Mouse (Mus musculus) embryonic facial prominence, embryonic 10.5 days (tissue): ENCODE results near the gene Akap13. TPM values are rescaled to one million over a fixed set of nuclear protein-coding genes. Genes with fewer than 3 reads are reported as not detected.

Experiments
- DNase-seq: peaks from one replicate; pipeline ENCODE4 v3.0.0-alpha.2; 2017; ENCODE audit warnings: low spot score
- H3K27ac ChIP-seq: fragments of 300-500 bp; sonication (generic); replicated peaks from 2 replicates; pipeline ENCODE4 v1.5.1; 2016; ENCODE audit warnings: mild to moderate bottlenecking
- H3K27me3 ChIP-seq: fragments of 300-500 bp; sonication (generic); replicated peaks from 2 replicates; pipeline ENCODE4 v1.6.1; 2016; ENCODE audit warnings: low read depth, mild to moderate bottlenecking; ENCODE audit not compliant: poor library complexity, severe bottlenecking
- H3K36me3 ChIP-seq: fragments of 300-500 bp; sonication (generic); replicated peaks from 2 replicates; pipeline ENCODE4 v1.6.1; 2016; ENCODE audit warnings: mild to moderate bottlenecking, moderate library complexity
- H3K4me1 ChIP-seq: fragments of 300-500 bp; sonication (generic); 2 replicates; pipeline ENCODE4 v1.6.1; 2016
- H3K4me3 ChIP-seq: fragments of 300-500 bp; sonication (generic); 2 replicates; pipeline ENCODE4 v1.5.1; 2016; ENCODE audit warnings: mild to moderate bottlenecking, moderate library complexity
- H3K9me3 ChIP-seq: fragments of 300-500 bp; sonication (generic); 2 replicates; pipeline ENCODE4 v1.6.1; 2016; ENCODE audit warnings: mild to moderate bottlenecking
- WGBS: fragments of 180-500 bp; shearing (Covaris S2); methylation state at CpG from one replicate; pipeline ENCODE4 v1.1.7; 2016; 5-methylcytosine and 5-hydroxymethylcytosine counted together
- polyA plus RNA-seq: library from polyadenylated mRNA; unstranded; fragments of >200 nt; fragmentation: Nextera tagmentation; extraction: Ambion mirVana; gene quantifications from 2 replicates; pipeline ENCODE4 v1.2.1, GENCODE M21; 2016

The Akap13 gene
- polyA plus RNA-seq, 1 experiment from 2014 or later: 37.6 TPM

DNA sequence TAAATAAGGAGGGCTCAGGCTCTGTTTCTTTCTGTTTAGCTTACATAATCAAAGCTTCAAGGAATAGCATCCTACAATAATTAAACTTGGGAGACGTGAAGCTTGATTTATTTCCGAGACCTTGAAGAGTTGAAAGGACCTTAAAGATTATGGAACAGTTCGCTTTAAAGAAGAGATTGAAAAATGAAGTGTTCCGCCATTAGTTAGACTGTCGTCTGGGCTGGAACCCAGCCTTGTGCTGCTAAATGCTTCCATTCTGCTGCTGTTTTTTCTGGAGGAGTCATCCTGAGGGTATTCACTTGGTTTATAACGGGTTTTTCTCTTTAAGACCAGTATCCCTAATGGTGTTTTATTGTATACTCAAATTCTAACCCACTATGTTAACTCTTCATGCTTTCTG, 164.5 kb downstream of the Akap13 start:
- no peak overlapping the region for H3K27ac ChIP-seq
- 91% methylated on average over 6 of the region's 6 CpGs for WGBS

DNA sequence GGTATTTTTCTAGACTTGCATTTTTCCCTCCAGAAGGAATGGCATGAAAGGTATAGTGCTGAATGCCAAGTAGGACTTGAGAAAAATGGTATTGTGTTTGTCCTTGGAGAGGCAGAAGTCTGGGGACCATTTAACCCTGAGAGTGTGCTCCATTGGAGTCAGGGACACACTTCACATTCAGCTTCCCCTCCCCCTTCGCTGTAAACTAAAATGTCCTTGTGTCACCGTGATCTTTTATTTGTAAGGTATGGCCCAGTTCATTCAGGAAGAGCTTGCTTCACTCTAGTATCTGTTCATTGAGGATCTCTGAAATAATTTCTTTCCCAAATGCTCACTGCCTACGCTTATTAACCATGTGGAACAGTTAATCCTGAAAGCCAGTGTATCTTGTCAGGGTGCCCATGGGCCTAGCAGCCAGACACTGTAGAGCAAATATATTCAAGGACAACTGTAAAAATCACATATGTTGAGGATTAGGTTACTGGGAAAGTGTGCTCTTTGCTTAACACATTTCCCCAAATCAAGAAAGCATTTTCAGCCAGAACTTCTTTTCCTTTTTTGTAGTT, 165.1 kb downstream of the Akap13 start:
- Histone ChIP-seq H3K9me3 (no peaks in the 10 kb centered on the region), H3K4me1 (no peaks in the 10 kb centered on the region), H3K4me3 (no peak overlapping the region), H3K27ac (no peak overlapping the region), H3K27me3 (no peaks in the 10 kb centered on the region), H3K36me3 (peaks cover 22% of the 10 kb centered on the region)
- DNase-seq: no peak
- 88% methylated on average over 3 of the region's 3 CpGs for WGBS

More for the DNA sequence above, 164.5 kb downstream of the Akap13 start:
- Histone ChIP-seq H3K9me3 (no peaks in the 10 kb centered on the region), H3K4me3 (no peak overlapping the region), H3K27me3 (no peaks in the 10 kb centered on the region), H3K36me3 (peaks cover 27% of the 10 kb centered on the region), H3K4me1 (no peaks in the 10 kb centered on the region)
- no peak for DNase-seq

DNA sequence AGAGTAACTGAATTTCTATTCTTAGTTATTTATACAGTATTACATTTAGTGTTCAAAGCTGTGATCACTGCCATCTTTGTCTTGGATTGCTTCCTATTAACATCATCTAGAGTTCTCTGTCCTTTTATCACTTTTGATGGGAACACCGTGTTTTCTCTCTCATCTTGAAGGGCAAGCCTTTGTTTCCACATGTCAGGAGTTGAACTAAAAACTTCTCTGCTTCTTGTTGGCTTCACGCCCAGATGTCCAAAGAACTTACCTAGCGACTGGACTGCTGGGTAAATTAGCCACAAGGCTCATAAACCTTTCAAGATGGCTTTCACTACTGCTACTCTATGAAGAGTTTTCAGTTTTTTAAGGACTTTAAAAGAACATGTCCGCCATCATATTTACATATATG, 165.6 kb downstream of the Akap13 start:
- WGBS: 91% methylated on average over 4 of the region's 4 CpGs
- no peak for DNase-seq
- Histone ChIP-seq H3K4me1 (no peaks in the 10 kb centered on the region), H3K36me3 (peaks cover 24% of the 10 kb centered on the region), H3K9me3 (no peaks in the 10 kb centered on the region), H3K27ac (no peak overlapping the region), H3K4me3 (no peak overlapping the region), H3K27me3 (no peaks in the 10 kb centered on the region)

DNA sequence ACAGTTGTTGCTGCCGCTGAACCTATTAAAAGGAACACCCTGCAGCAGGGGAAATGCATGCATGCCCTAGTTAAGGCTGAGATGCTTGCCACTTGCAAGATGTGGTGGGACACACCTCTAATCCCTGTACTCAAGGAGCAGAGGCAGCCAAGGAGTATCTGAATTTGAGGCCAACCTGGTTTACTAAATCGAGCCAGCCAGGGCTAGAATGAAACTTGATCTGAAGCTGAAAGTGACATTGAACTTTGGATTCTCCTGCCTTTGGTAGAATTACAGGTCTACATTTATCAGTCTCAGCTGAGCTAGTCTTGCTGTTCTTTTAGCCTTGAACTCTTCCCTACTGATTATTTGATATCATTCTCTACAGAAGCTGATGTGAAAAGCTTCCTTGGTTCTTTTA, 172.5 kb downstream of the Akap13 start:
- Histone ChIP-seq H3K4me3 (no peak overlapping the region), H3K27me3 (no peaks in the 10 kb centered on the region), H3K27ac (no peak overlapping the region), H3K4me1 (peaks cover 6% of the 10 kb centered on the region), H3K36me3 (peaks cover 5% of the 10 kb centered on the region; the same call in 1 of the 2 replicates), H3K9me3 (no peaks in the 10 kb centered on the region)
- WGBS: 66% methylated on average over 2 of the region's 2 CpGs
- DNase-seq: no peak

DNA sequence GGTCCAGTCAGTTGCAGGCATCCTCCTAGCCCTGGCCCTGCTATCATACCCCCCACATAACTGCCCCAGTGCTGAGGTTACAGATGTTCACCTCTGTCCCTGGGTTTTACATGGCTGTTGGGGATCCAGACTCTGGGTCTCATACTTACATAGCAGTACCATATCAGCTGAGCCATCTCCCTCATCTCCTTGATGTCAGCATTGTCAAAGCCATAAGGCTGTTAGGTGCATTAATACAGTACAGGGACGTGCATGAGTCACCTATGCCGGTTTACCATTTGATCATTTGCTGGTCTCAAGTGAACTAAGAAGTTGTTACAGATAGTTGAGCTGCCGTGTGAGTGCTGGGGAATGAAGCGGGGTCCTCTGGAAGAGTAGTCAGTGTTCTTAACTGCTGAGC, 174.3 kb downstream of the Akap13 start:
- Histone ChIP-seq H3K4me3 (no peak overlapping the region), H3K36me3 (peaks cover 5% of the 10 kb centered on the region; the same call in 1 of the 2 replicates), H3K4me1 (peaks cover 16% of the 10 kb centered on the region), H3K9me3 (no peaks in the 10 kb centered on the region), H3K27me3 (no peaks in the 10 kb centered on the region), H3K27ac (no peak overlapping the region)
- WGBS: 91% methylated on average over 4 of the region's 4 CpGs
- DNase-seq: no peak

DNA sequence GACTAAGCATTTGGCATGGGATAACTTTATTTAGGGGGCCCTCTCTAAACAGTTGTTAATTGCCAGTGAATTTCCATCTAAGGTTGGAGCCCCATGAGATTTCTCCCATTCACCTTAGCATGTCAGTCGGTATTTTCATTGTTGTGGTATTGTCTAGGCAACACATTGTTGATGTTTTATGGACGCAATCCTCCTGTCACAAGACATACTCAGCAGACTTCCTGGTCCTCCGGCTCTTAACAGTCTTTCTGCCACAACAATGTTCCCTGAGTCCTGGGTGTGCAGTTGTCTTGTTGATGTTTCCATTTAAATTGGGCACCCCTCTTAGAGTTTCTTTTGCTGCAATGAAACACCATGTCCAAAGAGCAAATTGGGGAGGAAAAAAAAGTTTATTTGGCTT, 177.6 kb downstream of the Akap13 start:
- Histone ChIP-seq H3K9me3 (no peaks in the 10 kb centered on the region), H3K4me1 (peaks cover 10% of the 10 kb centered on the region), H3K27me3 (no peaks in the 10 kb centered on the region), H3K27ac (no peak overlapping the region), H3K36me3 (no peaks in the 10 kb centered on the region), H3K4me3 (no peak overlapping the region)
- WGBS: 79% methylated on average over 3 of the region's 3 CpGs
- DNase-seq: no peak

DNA sequence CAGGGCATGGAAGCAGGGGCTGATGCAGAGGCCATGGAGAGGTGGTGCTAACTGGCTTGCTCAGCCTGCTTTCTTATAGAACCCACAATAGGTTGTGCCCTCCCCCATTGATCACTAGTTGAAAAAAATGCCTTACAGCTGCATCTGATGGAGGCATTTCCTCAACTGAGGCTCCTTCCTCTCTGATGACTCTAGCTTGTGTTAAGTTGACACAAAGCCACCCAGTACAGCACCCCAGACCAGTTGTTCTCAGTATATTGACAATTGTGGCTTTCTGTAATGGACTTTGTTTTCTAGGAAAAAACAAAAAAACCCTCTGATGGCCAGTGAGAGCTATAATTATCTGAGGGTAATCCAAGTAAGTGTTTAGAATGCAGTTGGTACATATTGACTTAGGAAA, 178.1 kb downstream of the Akap13 start:
- peaks cover 10% of the 10 kb centered on the region for H3K4me1 ChIP-seq
- H3K27ac ChIP-seq: no peak overlapping the region
- no peaks in the 10 kb centered on the region for H3K9me3 ChIP-seq
- H3K36me3 ChIP-seq: no peaks in the 10 kb centered on the region
- no peak for DNase-seq
- H3K4me3 ChIP-seq: no peak overlapping the region
- H3K27me3 ChIP-seq: no peaks in the 10 kb centered on the region

DNA sequence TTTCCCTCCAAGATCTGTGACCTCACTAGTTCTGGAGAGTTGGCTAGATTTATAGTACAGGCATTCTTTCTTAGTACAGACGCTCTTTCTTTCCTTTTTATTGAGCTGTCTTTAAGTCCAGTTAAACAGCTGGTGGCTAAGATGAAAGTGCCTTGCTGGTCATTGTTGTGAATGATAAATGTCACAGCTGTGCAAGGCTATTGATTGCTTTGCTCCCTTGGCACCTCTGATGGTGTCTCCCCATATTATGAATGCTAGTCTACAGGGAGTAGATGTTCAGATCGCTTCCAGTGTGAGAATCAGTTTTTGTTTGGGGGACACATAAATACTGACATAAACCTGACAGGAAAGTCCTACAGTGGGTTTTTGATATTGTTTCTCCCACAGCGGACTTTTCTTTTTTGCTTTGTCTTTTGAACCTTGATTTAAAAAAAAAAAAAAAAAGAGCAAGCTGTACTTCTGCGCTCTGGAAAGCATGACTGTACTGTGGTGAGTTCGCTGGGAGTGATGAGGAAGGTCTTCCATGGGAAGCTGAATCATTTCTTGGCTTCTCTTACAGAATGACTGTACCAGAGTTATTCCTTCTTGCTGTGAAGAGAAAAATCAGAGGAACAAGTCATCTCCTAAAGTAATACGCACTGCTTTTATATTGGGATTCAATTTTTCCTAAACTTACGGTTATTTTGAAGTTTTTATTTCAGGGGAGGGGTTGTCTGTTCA, 178.6 kb downstream of the Akap13 start:
- Histone ChIP-seq H3K27ac (no peak overlapping the region), H3K4me3 (no peak overlapping the region), H3K9me3 (no peaks in the 10 kb centered on the region), H3K27me3 (no peaks in the 10 kb centered on the region), H3K4me1 (peaks cover 10% of the 10 kb centered on the region), H3K36me3 (no peaks in the 10 kb centered on the region)
- WGBS: 88% methylated on average over 7 of the region's 7 CpGs
- DNase-seq: no peak

DNA sequence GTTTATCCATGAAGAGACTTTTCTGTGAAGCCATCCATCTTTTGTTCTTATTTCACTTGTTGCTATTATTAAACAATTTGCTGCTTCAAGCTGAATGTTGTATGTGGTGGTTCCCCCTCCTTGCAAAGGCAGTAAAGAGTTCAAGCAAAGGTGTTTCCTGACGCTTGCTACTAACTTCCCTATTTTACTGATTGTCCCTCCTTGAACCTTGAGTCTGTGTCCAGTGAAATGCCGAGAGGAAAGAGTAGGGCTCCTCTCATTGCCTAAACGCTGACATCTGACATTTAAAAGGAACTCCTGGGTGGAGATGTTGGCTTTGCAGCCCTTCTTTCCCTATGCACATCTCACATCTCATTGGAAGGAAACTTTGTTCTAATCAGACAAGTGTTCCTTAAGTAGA, 183.4 kb downstream of the Akap13 start:
- Histone ChIP-seq H3K9me3 (no peaks in the 10 kb centered on the region), H3K4me3 (no peak overlapping the region), H3K4me1 (peaks cover 41% of the 10 kb centered on the region), H3K36me3 (no peaks in the 10 kb centered on the region), H3K27me3 (no peaks in the 10 kb centered on the region), H3K27ac (no peak overlapping the region)
- DNase-seq: no peak
- 64% methylated on average over 3 of the region's 3 CpGs for WGBS

DNA sequence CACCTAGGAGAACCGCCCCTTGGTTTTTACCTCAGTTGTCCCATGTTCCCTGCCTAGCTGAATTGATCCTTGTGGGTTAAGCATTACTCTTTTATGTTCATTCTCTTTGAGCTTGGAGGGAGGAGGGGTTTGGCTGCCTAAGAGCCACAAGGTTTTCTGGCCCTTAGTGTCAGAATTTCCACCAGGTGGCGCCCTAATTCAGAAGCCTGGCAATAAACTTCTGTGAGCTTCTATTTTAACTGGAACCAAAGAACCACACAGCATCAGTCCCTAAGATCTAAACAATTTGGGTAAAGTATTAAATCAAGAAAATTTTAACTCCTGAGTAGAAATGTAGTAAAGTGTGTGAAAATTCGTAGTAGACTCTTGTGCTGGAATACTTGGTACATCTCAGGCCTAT, 184.2 kb downstream of the Akap13 start:
- H3K27ac ChIP-seq: peak overlapping the region; percentile 68
- H3K27me3 ChIP-seq: no peaks in the 10 kb centered on the region
- H3K4me1 ChIP-seq: peaks cover 49% of the 10 kb centered on the region
- no peaks in the 10 kb centered on the region for H3K36me3 ChIP-seq
- no peak overlapping the region for H3K4me3 ChIP-seq
- 27% methylated on average over 3 of the region's 3 CpGs for WGBS
- peak; percentile 74 for DNase-seq
- H3K9me3 ChIP-seq: no peaks in the 10 kb centered on the region

DNA sequence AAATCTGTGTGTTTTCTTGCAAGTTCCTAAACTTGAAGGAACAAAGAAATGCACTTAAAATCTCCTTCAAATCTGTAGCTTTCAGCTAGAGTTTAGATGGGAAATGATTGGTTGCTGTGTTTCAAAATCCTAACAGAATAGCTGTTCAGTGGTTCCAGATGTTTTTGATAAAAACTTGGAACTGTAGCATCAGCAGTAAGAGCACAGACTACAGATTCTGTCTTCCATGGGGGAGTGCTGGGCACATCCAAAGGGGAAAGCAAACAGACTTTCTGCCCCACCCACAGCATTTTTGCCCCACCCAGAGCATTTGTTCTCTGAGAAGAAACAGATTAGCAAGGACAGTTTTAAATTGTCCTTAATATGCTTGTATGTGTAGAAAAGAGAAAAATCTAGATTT, 184.7 kb downstream of the Akap13 start:
- no peaks in the 10 kb centered on the region for H3K9me3 ChIP-seq
- H3K27ac ChIP-seq: peak overlapping the region; percentile 68
- no peaks in the 10 kb centered on the region for H3K27me3 ChIP-seq
- H3K36me3 ChIP-seq: no peaks in the 10 kb centered on the region
- H3K4me1 ChIP-seq: peaks cover 51% of the 10 kb centered on the region
- no peak for DNase-seq
- H3K4me3 ChIP-seq: no peak overlapping the region

DNA sequence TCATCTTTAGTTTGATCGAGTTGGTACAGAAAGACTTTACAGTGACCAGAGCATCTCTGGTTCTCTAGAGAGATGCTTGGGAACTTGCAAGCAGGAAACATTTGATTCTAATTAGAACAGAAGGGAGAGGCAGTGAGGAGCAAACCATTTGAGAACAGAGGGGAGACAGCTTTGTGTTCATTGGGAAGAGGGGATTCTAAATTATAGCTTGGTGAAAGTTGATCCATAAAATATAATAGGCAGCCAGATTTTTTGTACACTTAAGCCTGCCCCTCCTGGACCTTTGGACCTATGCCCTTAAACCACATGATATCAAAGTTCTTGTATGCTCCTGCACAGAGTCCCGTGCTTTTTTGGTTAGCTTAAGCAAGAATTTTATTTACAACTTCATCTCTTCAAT, 185.3 kb downstream of the Akap13 start:
- WGBS: 42% methylated on average over 2 of the region's 2 CpGs
- no peaks in the 10 kb centered on the region for H3K9me3 ChIP-seq
- H3K27me3 ChIP-seq: no peaks in the 10 kb centered on the region
- peaks cover 51% of the 10 kb centered on the region for H3K4me1 ChIP-seq
- no peak for DNase-seq
- no peak overlapping the region for H3K4me3 ChIP-seq
- peak overlapping the region; percentile 68 for H3K27ac ChIP-seq
- H3K36me3 ChIP-seq: no peaks in the 10 kb centered on the region

DNA sequence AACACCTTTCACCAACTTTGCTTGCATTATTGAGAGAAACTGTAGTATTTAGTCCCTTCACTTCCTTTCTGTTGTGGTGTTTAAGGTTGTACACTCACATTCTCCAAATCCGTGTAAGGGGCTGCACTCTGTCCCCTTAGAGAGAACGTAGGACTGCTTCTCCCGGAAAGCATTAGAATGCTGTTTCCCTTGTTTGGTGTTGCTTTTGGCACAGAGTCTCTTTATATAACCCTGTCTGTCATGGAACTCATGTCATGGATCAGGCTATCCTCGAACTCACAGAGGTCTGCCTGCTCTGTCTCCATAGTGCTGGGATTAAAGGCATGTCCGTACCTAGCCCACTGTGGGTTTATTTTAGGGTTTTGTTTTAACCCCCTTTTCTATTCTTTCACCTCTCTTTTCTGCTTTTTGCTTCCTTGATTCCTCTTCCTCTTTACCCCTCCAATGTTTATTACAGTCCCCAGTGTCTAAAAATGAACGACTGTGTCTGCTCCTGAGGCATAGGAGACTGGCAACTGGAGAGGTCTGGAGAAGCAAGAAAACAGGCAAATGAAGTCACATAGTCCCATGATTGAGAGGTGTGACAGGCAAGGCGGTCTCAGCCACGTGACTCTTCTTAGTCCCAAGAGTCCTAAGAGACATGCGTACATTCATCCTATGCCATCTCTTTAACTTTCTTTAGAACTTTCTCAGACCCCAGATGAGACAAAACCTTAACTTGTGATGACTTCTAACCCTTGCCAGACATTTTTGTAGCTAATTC, 186.3 kb downstream of the Akap13 start:
- peaks cover 51% of the 10 kb centered on the region for H3K4me1 ChIP-seq
- no peaks in the 10 kb centered on the region for H3K36me3 ChIP-seq
- no peak for DNase-seq
- 57% methylated on average over 9 of the region's 9 CpGs for WGBS
- no peaks in the 10 kb centered on the region for H3K27me3 ChIP-seq
- H3K9me3 ChIP-seq: no peaks in the 10 kb centered on the region
- H3K27ac ChIP-seq: peak overlapping the region; percentile 68; the same call in 1 of the 2 replicates
- H3K4me3 ChIP-seq: no peak overlapping the region
